Mouse (Mus musculus): ENCODE results near the gene Usp17la. TPM values are rescaled to one million over a fixed set of nuclear protein-coding genes. Genes with fewer than 3 reads are reported as not detected.

Gene Usp17la
- not detected in 2 replicates for polyA plus RNA-seq (2021; fragmentation: Nextera tagmentation)
- long read RNA-seq, experiment 1, result 0 reads
- long read RNA-seq, experiment 2, result 0 reads

DNA sequence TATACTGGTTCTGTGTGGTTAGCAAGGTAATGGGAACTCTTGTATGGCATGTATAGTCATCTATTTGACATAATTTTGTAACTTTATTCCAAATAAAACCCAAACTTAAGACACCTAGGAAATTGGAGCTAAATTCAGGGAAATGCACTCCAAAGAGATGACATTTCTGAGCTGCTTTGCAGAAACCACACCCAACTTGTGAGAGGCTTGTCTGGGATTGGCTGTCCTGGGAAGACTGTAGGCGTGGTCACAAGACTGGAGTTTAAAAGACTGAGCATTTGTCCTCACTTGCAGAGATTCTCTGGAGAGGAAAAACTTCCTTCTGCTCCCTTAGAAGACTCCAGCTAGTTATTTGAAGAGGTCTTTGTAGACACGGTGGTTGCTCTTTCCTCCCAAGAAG lies at the start of gene Usp17la:
Gene Usp17la, plus strand, starts transcription at position 301 of the 400 bp plus-strand sequence.

DNA sequence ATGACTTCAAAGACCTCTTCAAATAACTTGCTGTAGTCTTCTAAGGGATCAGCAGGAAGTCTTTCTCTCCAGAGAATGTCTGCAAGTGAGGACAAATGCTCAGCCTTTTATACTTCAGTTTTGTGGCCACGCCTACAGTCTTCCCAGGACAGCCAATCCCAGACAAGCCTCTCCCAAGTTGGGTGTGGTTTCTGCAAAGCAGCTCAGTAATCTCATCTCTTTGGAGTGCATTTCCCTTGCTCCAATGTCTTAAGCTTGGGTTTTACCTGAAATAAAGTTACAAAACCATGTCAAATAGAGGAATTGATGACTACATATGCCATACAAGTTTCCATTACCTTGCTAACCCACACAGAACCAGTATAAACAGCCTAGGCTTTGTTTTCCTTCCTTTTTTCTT lies 14.3 kb upstream of the Usp17la start, which contains the start of gene Usp17lb:
Gene Usp17lb, minus strand, starts transcription at position 101 of the 400 bp plus-strand sequence.

DNA sequence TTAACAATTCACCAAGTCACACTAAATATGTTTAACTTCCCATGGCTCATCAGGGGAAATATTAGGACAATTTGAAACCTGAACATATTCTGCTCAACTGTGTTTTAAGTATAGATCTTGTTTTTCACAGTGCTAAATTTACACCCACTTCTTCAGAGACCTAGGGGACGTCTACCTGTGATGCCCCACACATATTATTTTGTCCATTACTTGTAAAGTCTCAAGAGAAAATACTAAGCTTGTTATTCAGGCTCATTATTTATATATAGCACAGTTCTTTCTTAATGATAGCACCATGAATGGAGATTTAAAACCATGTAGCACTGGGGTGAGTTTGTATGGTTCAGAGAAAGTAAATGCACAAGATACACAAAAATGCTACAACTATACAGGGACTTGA lies 20.9 kb downstream of the Usp17la start, which contains the start of gene Olfr665:
Gene Olfr665, plus strand, starts transcription at position 301 of the 400 bp plus-strand sequence.

DNA sequence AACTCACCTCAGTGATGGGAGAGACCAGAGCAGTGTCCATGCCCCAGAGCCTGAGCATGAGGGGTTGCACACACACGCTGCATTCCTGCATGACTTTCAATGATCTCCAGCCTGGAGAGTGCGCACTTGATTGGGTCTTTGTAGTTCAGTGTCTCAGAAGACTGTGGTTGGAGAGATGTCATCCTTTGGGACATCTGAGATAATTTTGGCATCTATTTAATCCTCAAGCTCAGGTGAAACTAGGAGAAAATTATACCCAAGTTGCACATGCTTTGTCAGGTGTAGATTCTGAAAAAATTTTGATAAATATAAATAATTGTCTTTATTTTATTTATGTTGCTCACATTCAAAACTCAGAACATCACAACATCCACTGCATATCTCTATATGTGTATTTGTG lies 39.0 kb downstream of the Usp17la start, which contains the start of gene Olfr666:
Gene Olfr666, minus strand, starts transcription at position 101 of the 400 bp plus-strand sequence.

Other genes starting within 250 kb of the Usp17la start
- not detected in 2 replicates for gene Olfr656, start 243.1 kb upstream of the Usp17la start, polyA plus RNA-seq (2021; fragmentation: Nextera tagmentation)
- not detected in 2 replicates for gene Olfr657, start 232.2 kb upstream of the Usp17la start, polyA plus RNA-seq (2021; fragmentation: Nextera tagmentation)
- 0.06 and 0.08 TPM in 2 replicates for gene Olfr658, start 209.7 kb upstream of the Usp17la start, polyA plus RNA-seq (2021; fragmentation: Nextera tagmentation)
- not detected in 2 replicates for gene Olfr659, start 190.3 kb upstream of the Usp17la start, polyA plus RNA-seq (2021; fragmentation: Nextera tagmentation)
- gene Olfr661, start 170.5 kb upstream of the Usp17la start, polyA plus RNA-seq (2021; fragmentation: Nextera tagmentation), result not detected in 2 replicates
- gene Usp17le, start 79.5 kb upstream of the Usp17la start, polyA plus RNA-seq (2021; fragmentation: Nextera tagmentation), result not detected in 2 replicates
- not detected in 2 replicates for gene Usp17lb, start 14.4 kb upstream of the Usp17la start, polyA plus RNA-seq (2021; fragmentation: Nextera tagmentation)
- not detected in 2 replicates for gene Olfr665, start 21.0 kb downstream of the Usp17la start, polyA plus RNA-seq (2021; fragmentation: Nextera tagmentation)
- not detected in 2 replicates for gene Olfr666, start 38.9 kb downstream of the Usp17la start, polyA plus RNA-seq (2021; fragmentation: Nextera tagmentation)
- not detected in 2 replicates for gene Olfr667, start 64.5 kb downstream of the Usp17la start, polyA plus RNA-seq (2021; fragmentation: Nextera tagmentation)
- gene Olfr668, start 71.0 kb downstream of the Usp17la start, polyA plus RNA-seq (2021; fragmentation: Nextera tagmentation), result not detected in 2 replicates
- gene Olfr669, start 77.2 kb downstream of the Usp17la start, polyA plus RNA-seq (2021; fragmentation: Nextera tagmentation), result not detected in 2 replicates
- gene Olfr670, start 105.6 kb downstream of the Usp17la start, polyA plus RNA-seq (2021; fragmentation: Nextera tagmentation), result not detected in 2 replicates
- not detected in 2 replicates for gene Olfr671, start 122.1 kb downstream of the Usp17la start, polyA plus RNA-seq (2021; fragmentation: Nextera tagmentation)
- gene Olfr672, start 145.0 kb downstream of the Usp17la start, polyA plus RNA-seq (2021; fragmentation: Nextera tagmentation), result not detected in 2 replicates
- gene Olfr675, start 171.5 kb downstream of the Usp17la start, polyA plus RNA-seq (2021; fragmentation: Nextera tagmentation), result not detected in 2 replicates
- not detected in 2 replicates for gene Olfr676, start 175.7 kb downstream of the Usp17la start, polyA plus RNA-seq (2021; fragmentation: Nextera tagmentation)
- not detected in 2 replicates for gene Olfr677, start 194.4 kb downstream of the Usp17la start, polyA plus RNA-seq (2021; fragmentation: Nextera tagmentation)
- gene Olfr678, start 207.5 kb downstream of the Usp17la start, polyA plus RNA-seq (2021; fragmentation: Nextera tagmentation), result not detected in 2 replicates
- gene Olfr679, start 224.2 kb downstream of the Usp17la start, polyA plus RNA-seq (2021; fragmentation: Nextera tagmentation), result not detected in 2 replicates
- gene Olfr680-ps1, start 235.8 kb downstream of the Usp17la start, polyA plus RNA-seq (2021; fragmentation: Nextera tagmentation), result not detected in 2 replicates

All from layer of hippocampus, adult 6 months (tissue).